ENCODE assay signal across 8 mouse cellular contexts in genomic region chr12:79192193-79192592, GRCm38 (mm10). TPM values are rescaled to one million over a fixed set of nuclear protein-coding genes. Genes with fewer than 3 reads are reported as not detected.
DNase-seq lines count a peak whose midpoint lies in the region; ATAC-seq and TF ChIP-seq lines count a peak whose summit lies in the region.

Gene Rdh11 (minus strand): TSS chr12:79192293.

- H3K4me3 ChIP-seq in heart, embryonic 12.5 days = peak within 1 kb of the TSS; percentile 79
- peak within 1 kb of the TSS; percentile 72 to 82 (median 75) for H3K4me3 ChIP-seq in CH12.LX (replicated peaks in 1 of 3; ENCODE audit: low read depth in 2 of 3, low read length in 2 of 3, poor library complexity in 1 of 3)
- H3K4me3 ChIP-seq in embryonic facial prominence, embryonic 14.5 days (ENCODE audit: low read depth, low read length) = peak within 1 kb of the TSS; percentile 68
- H3K4me3 ChIP-seq in midbrain, embryonic 16.5 days (ENCODE audit: low read depth, low read length) = peak within 1 kb of the TSS; percentile 70

- H3K27ac ChIP-seq in heart, embryonic 12.5 days (ENCODE audit: poor library complexity, severe bottlenecking) = peak within 1 kb of the TSS; percentile 56
- no peak within 1 kb of the TSS for H3K27ac ChIP-seq in CH12.LX (ENCODE audit: insufficient read depth, low read depth)
- peak within 1 kb of the TSS; percentile 45; the same call in 1 of the 2 replicates for H3K27ac ChIP-seq in embryonic facial prominence, embryonic 14.5 days (replicated peaks; ENCODE audit: low read depth, low read length)
- H3K27ac ChIP-seq in midbrain, embryonic 16.5 days (ENCODE audit: low read length) = peak within 1 kb of the TSS; percentile 85

- TF ChIP-seq RAD21 in CH12.LX (IDR thresholded peaks at IDR 0.05; ENCODE audit: low read depth, low read length) = no peak

- dilution Hi-C loops in CH12.LX (cut with MboI; ENCODE audit: extremely low pct_ligation_motif_present, extremely low pct_unique_long_range_greater_than_20kb, low sequenced_read_pairs) = no loop called here

- no peak for ATAC-seq in heart, embryonic 12.5 days (ENCODE audit: insufficient number of reproducible peaks, low FRiP score)
- ATAC-seq in embryonic facial prominence, embryonic 14.5 days (ENCODE audit: low read depth) = no peak
- ATAC-seq in midbrain, embryonic 16.5 days = no peak

- WGBS in heart, embryonic 12.5 days = 57% methylated on average over 6 of the region's 6 CpGs
- 64% methylated on average over 6 of the region's 6 CpGs for WGBS in embryonic facial prominence, embryonic 14.5 days
- WGBS in midbrain, embryonic 16.5 days = 64% methylated on average over 6 of the region's 6 CpGs

- no peak for TF ChIP-seq CTCF in CH12.LX (conservative IDR thresholded peaks at IDR 0.05 in 1 of 2, IDR thresholded peaks at IDR 0.05 in 1 of 2; ENCODE audit: low read depth in 2 of 2, low read length in 2 of 2)

- no peaks in the 10 kb centered on the region for H3K9me3 ChIP-seq in heart, embryonic 12.5 days (replicated peaks)
- no peaks in the 10 kb centered on the region for H3K9me3 ChIP-seq in CH12.LX (replicated peaks; ENCODE audit: low read length)
- no peaks in the 10 kb centered on the region for H3K9me3 ChIP-seq in embryonic facial prominence, embryonic 14.5 days (ENCODE audit: control insufficient read depth, low read length)
- no peaks in the 10 kb centered on the region for H3K9me3 ChIP-seq in midbrain, embryonic 16.5 days (replicated peaks; ENCODE audit: control insufficient read depth, low read length, poor library complexity, severe bottlenecking)

- peaks cover 13% of the 10 kb centered on the region for H3K36me3 ChIP-seq in heart, embryonic 12.5 days
- peaks cover 12 to 31% of the 10 kb centered on the region in 2 experiments for H3K36me3 ChIP-seq in CH12.LX (replicated peaks in 1 of 2; ENCODE audit: control insufficient read depth in 1 of 2, insufficient read depth in 1 of 2, low read length in 1 of 2)
- H3K36me3 ChIP-seq in embryonic facial prominence, embryonic 14.5 days (ENCODE audit: control insufficient read depth, insufficient read depth, low read length) = peaks cover 14% of the 10 kb centered on the region
- peaks cover 3% of the 10 kb centered on the region for H3K36me3 ChIP-seq in midbrain, embryonic 16.5 days (ENCODE audit: control insufficient read depth, insufficient read depth, low read length)

- in situ Hi-C loops in CH12.LX (cut with MboI; ENCODE audit: low pct_ligation_motif_present, low pct_unique_long_range_greater_than_20kb, low sequenced_read_pairs) = loop anchor here (5.0 kb wide), 1 partner anchor 70 kb away; no protein-coding TSS in a partner anchor

- H3K27me3 ChIP-seq in heart, embryonic 12.5 days (replicated peaks) = no peaks in the 10 kb centered on the region
- no peaks in the 10 kb centered on the region for H3K27me3 ChIP-seq in CH12.LX (replicated peaks)
- no peaks in the 10 kb centered on the region for H3K27me3 ChIP-seq in embryonic facial prominence, embryonic 14.5 days (replicated peaks; ENCODE audit: control insufficient read depth, insufficient read depth, low read length)
- H3K27me3 ChIP-seq in midbrain, embryonic 16.5 days (ENCODE audit: control insufficient read depth, insufficient read depth, low read depth, low read length) = no peaks in the 10 kb centered on the region

- peak within 1 kb of the TSS; percentile 94 for H3K4me2 ChIP-seq in heart, embryonic 12.5 days
- peak within 1 kb of the TSS; percentile 84 for H3K4me2 ChIP-seq in CH12.LX (ENCODE audit: insufficient read depth, low read depth, poor library complexity, severe bottlenecking)
- H3K4me2 ChIP-seq in embryonic facial prominence, embryonic 14.5 days (ENCODE audit: low read depth, low read length) = peak within 1 kb of the TSS; percentile 86
- peak within 1 kb of the TSS; percentile 85 for H3K4me2 ChIP-seq in midbrain, embryonic 16.5 days (ENCODE audit: low read length)

- peaks cover 13% of the 10 kb centered on the region for H3K79me2 ChIP-seq in CH12.LX (replicated peaks; ENCODE audit: control insufficient read depth, extremely low read depth, insufficient read depth, poor library complexity, severe bottlenecking)

- H3K9ac ChIP-seq in heart, embryonic 12.5 days = peak within 1 kb of the TSS; percentile 80
- peak within 1 kb of the TSS; percentile 77 for H3K9ac ChIP-seq in CH12.LX (ENCODE audit: insufficient read depth, low read depth)
- H3K9ac ChIP-seq in embryonic facial prominence, embryonic 14.5 days (ENCODE audit: low read depth, low read length) = peak within 1 kb of the TSS; percentile 78
- peak within 1 kb of the TSS; percentile 79 for H3K9ac ChIP-seq in midbrain, embryonic 16.5 days (ENCODE audit: low read depth, low read length)

- TF ChIP-seq EP300 in CH12.LX (IDR thresholded peaks at IDR 0.05; ENCODE audit: low read length) = no peak

- H3K4me1 ChIP-seq in heart, embryonic 12.5 days (replicated peaks) = peaks cover 12% of the 10 kb centered on the region
- peaks cover 0 to 44% of the 10 kb centered on the region in 2 experiments; a peak in 2 of 4 replicates for H3K4me1 ChIP-seq in CH12.LX (ENCODE audit: control insufficient read depth in 1 of 2, insufficient read depth in 2 of 2)
- H3K4me1 ChIP-seq in embryonic facial prominence, embryonic 14.5 days (ENCODE audit: control insufficient read depth, insufficient read depth, low read length) = peaks cover 8% of the 10 kb centered on the region; the same call in 1 of the 2 replicates
- peaks cover 25% of the 10 kb centered on the region for H3K4me1 ChIP-seq in midbrain, embryonic 16.5 days (ENCODE audit: control insufficient read depth, insufficient read depth, low read length)

- TF ChIP-seq POLR2A in CH12.LX (IDR thresholded peaks at IDR 0.05; ENCODE audit: low read depth, low read length) = no peak

- DNase-seq in heart, adult 11 months = no peak
- no peak for DNase-seq in CH12.LX (ENCODE audit: extremely low read depth)
- DNase-seq in embryonic facial prominence, embryonic 14.5 days (ENCODE audit: low spot score) = no peak
- DNase-seq in layer of hippocampus, postnatal 36 days = no peak
- no peak for DNase-seq in thymus, postnatal 36 days
- DNase-seq in spleen, postnatal 14 days (ENCODE audit: low spot score in 2 of 2) = no peak

TF ChIP-seq in CH12.LX, 34 proteins besides CTCF, POLR2A, EP300 and RAD21:
- no peak for TF ChIP-seq ETS1 (conservative IDR thresholded peaks at IDR 0.05; ENCODE audit: low read depth, low read length)
- TF ChIP-seq ZMIZ1 (IDR thresholded peaks at IDR 0.05; ENCODE audit: low read depth, low read length) = no peak
- TF ChIP-seq HCFC1 (IDR thresholded peaks at IDR 0.05; ENCODE audit: low read depth, low read length) = no peak

RNA-seq across cellular contexts. Expression of gene Rdh11, which starts in this region (rescaled TPM):
- 17.5 and 18.4 TPM in 2 replicates for polyA plus RNA-seq in heart, embryonic 12.5 days (2016; fragmentation: Nextera tagmentation; extraction: Ambion mirVana)
- total RNA-seq in CH12.LX (2012; rRNA removed) (47.4 and 47.5 TPM in 2 replicates), CH12.LX (2014; rRNA removed) (88.5 and 121 TPM in 2 replicates)
- polyA plus RNA-seq in CH12.LX (2012; ENCODE audit: insufficient read length, low read depth) = 46.3 and 50.3 TPM in 2 replicates
- 25.7 and 27.9 TPM in 2 replicates for polyA plus RNA-seq in embryonic facial prominence, embryonic 14.5 days (2014; fragmentation: Nextera tagmentation; extraction: Ambion mirVana)
- total RNA-seq in layer of hippocampus, postnatal 36 days (2021) = 10 to 100 TPM; 20.2 to 20.5 TPM
- 38.4 and 44.9 TPM in 2 replicates for polyA plus RNA-seq in midbrain, embryonic 16.5 days (2015; fragmentation: Nextera tagmentation; extraction: Ambion mirVana)
